Mouse (Mus musculus) gastrocnemius, adult 18-20 months (tissue): ENCODE measurements around the gene Batf2. TPM values are rescaled to one million over a fixed set of nuclear protein-coding genes. Genes with fewer than 3 reads are reported as not detected.

Experiments used
- total RNA-seq, 2 experiments: library from RNA; stranded (reverse); gene quantifications; 2 replicates each; pipeline ENCODE4 v1.2.3; 2021

Batf2 gene
- total RNA-seq, 2 experiments from 2014 or later, result 0.37 to 0.43 TPM

Other genes with a start within 250 kb of the Batf2 start
- under 1 TPM; 0.21 TPM for gene Tigd3, start 246.8 kb upstream of the Batf2 start, total RNA-seq
- gene Dpf2, start 228.0 kb upstream of the Batf2 start, total RNA-seq, result 10 to 100 TPM; 76.3 to 85.1 TPM
- 10 to 100 TPM in 1 of 2 experiments, 1 to 10 TPM in 1; 8.9 to 11.2 TPM for gene Cdc42ep2, start 216.2 kb upstream of the Batf2 start, total RNA-seq
- 1 to 10 TPM; 6.2 to 8.7 TPM for gene Pola2, start 176.8 kb upstream of the Batf2 start, total RNA-seq
- not detected for gene Slc22a20, start 154.8 kb upstream of the Batf2 start, total RNA-seq
- gene Capn1, start 125.1 kb upstream of the Batf2 start, total RNA-seq, result 10 to 100 TPM; 89.8 to 91.1 TPM
- 10 to 100 TPM; 18.4 to 20.5 TPM for gene Syvn1, start 94.4 kb upstream of the Batf2 start, total RNA-seq
- 10 to 100 TPM; 27.5 to 29.3 TPM for gene Mrpl49, start 83.2 kb upstream of the Batf2 start, total RNA-seq
- 100 to 1,000 TPM; 425 to 500 TPM for gene Fau, start 83.1 kb upstream of the Batf2 start, total RNA-seq
- 10 to 100 TPM in 1 of 2 experiments, 1 to 10 TPM in 1; 9.5 to 10.2 TPM for gene Znhit2, start 79.8 kb upstream of the Batf2 start, total RNA-seq
- gene Tm7sf2, start 72.6 kb upstream of the Batf2 start, total RNA-seq, result 1 to 10 TPM; 5.9 to 6.2 TPM
- gene Vps51, start 63.8 kb upstream of the Batf2 start, total RNA-seq, result 10 to 100 TPM; 17.5 to 23.8 TPM
- not detected for gene Tmem262, start 61.0 kb upstream of the Batf2 start, total RNA-seq
- not detected for gene Gm28374, start 58.7 kb upstream of the Batf2 start, total RNA-seq
- gene Zfpl1, start 56.0 kb upstream of the Batf2 start, total RNA-seq, result 10 to 100 TPM; 13.5 to 14.8 TPM
- gene Cdca5, start 56.0 kb upstream of the Batf2 start, total RNA-seq, result not detected
- not detected for gene AC131692.1, start 46.6 kb upstream of the Batf2 start, total RNA-seq
- not detected for gene Naaladl1, start 35.2 kb upstream of the Batf2 start, total RNA-seq
- 1 to 10 TPM; 8.6 to 9.7 TPM for gene Sac3d1, start 22.3 kb upstream of the Batf2 start, total RNA-seq
- gene Snx15, start 12.7 kb upstream of the Batf2 start, total RNA-seq, result 10 to 100 TPM in 1 of 2 experiments, 1 to 10 TPM in 1; 9.7 to 10.9 TPM
- 10 to 100 TPM; 73.7 to 73.9 TPM for gene Arl2, start 565 bp downstream of the Batf2 start, total RNA-seq
- gene Majin, start 43.4 kb downstream of the Batf2 start, total RNA-seq, result not detected
- gene Gpha2, start 85.4 kb downstream of the Batf2 start, total RNA-seq, result not detected
- 10 to 100 TPM; 34.9 to 38.2 TPM for gene Ppp2r5b, start 94.9 kb downstream of the Batf2 start, total RNA-seq
- gene Atg2a, start 100.7 kb downstream of the Batf2 start, total RNA-seq, result 10 to 100 TPM; 16.7 to 20.0 TPM
- 10 to 100 TPM; 30.2 to 40.3 TPM for gene Ehd1, start 135.7 kb downstream of the Batf2 start, total RNA-seq
- 1 to 10 TPM; 6.4 to 8.8 TPM for gene Cdc42bpg, start 165.5 kb downstream of the Batf2 start, total RNA-seq
- 1 to 10 TPM; 6.2 to 6.9 TPM for gene Men1, start 194.0 kb downstream of the Batf2 start, total RNA-seq
- gene Map4k2, start 200.2 kb downstream of the Batf2 start, total RNA-seq, result 1 to 10 TPM; 7.4 to 8.3 TPM
- 10 to 100 TPM; 76.2 to 89.8 TPM for gene Sf1, start 222.7 kb downstream of the Batf2 start, total RNA-seq
- 1,000 to 10,000 TPM; 7,185 to 8,344 TPM for gene Pygm, start 243.4 kb downstream of the Batf2 start, total RNA-seq